Mouse (Mus musculus) liver, adult 2 months (tissue): ENCODE measurements around the gene Tmem37.

ENCODE experiments used
- CTCF ChIP-seq: fragments of 200-500 bp; IDR thresholded peaks from 2 replicates; pipeline ENCODE4 v1.5.1; 2011; ENCODE audit warnings: low read depth, low read length, control low read depth
- POLR2A ChIP-seq: fragments of 200-500 bp; IDR thresholded peaks from 2 replicates; pipeline ENCODE4 v1.6.1; 2011; ENCODE audit warnings: low read length, control low read depth; ENCODE audit not compliant: insufficient read depth; ENCODE audit errors: extremely low read depth

GRCm38 (mm10) chr1:120051070-120051469, 22.8 kb downstream of the Tmem37 start:
- no peak for TF ChIP-seq CTCF
- no peak for TF ChIP-seq POLR2A
